Mouse (Mus musculus) hindbrain, embryonic 14.5 days (tissue): ENCODE measurements at regions not wholly inside any gene's neighbourhood (a gene's known extent, or its start where the extent isn't known, plus 50 kb on each side); places are given as distances from the start of the nearest gene placed in this dataset.

Source experiments
- ATAC-seq: fragments of 200-750 bp; cut with Nextera tagmentation; 2 replicates; pipeline ENCODE4 v1.8.0; 2017; ENCODE audit warnings: moderate number of reproducible peaks, mild to moderate bottlenecking, moderate TSS enrichment, moderate library complexity; ENCODE audit not compliant: low FRiP score
- DNase-seq: peaks from one replicate; pipeline ENCODE4 v3.0.0-alpha.2; 2015; ENCODE audit warnings: low spot score
- H3K27ac ChIP-seq: fragments of 300-500 bp; sonication (generic); 2 replicates; pipeline ENCODE4 v1.5.1; 2014; ENCODE audit warnings: mild to moderate bottlenecking, moderate library complexity
- H3K27me3 ChIP-seq: fragments of 300-500 bp; sonication (generic); 2 replicates; pipeline ENCODE4 v1.6.1; 2014; ENCODE audit warnings: mild to moderate bottlenecking, low read length, mixed read lengths; ENCODE audit not compliant: control insufficient read depth, insufficient read depth
- H3K36me3 ChIP-seq: fragments of 300-500 bp; sonication (generic); replicated peaks from 2 replicates; pipeline ENCODE4 v1.6.1; 2014; ENCODE audit not compliant: control insufficient read depth, insufficient read depth
- H3K4me1 ChIP-seq: fragments of 300-500 bp; sonication (generic); replicated peaks from 2 replicates; pipeline ENCODE4 v1.6.1; 2014; ENCODE audit warnings: antibody characterized with exemption, low read length, mixed read lengths; ENCODE audit not compliant: control insufficient read depth, insufficient read depth
- H3K4me2 ChIP-seq: fragments of 300-500 bp; sonication (generic); replicated peaks from 2 replicates; pipeline ENCODE4 v1.6.1; 2014; ENCODE audit warnings: mild to moderate bottlenecking, moderate library complexity
- H3K4me3 ChIP-seq: fragments of 300-500 bp; sonication (generic); replicated peaks from 2 replicates; pipeline ENCODE4 v1.5.1; 2014; ENCODE audit warnings: mild to moderate bottlenecking, low read length
- H3K9ac ChIP-seq: fragments of 300-500 bp; sonication (generic); 2 replicates; pipeline ENCODE4 v1.6.1; 2014
- H3K9me3 ChIP-seq: fragments of 300-500 bp; sonication (generic); 2 replicates; pipeline ENCODE4 v1.6.1; 2016; ENCODE audit warnings: low read length; ENCODE audit not compliant: control insufficient read depth
- WGBS: fragments of 180-500 bp; shearing (Covaris S2); extraction: QIAGEN DNeasy Blood & Tissue Kit; methylation state at CpG from one replicate; pipeline ENCODE4 v1.1.7; 2014; 5-methylcytosine and 5-hydroxymethylcytosine counted together

- 0 out of 2 replicates have a peak, but pooled peaks cover 11% of the 10 kb centered on the region for H3K4me1 ChIP-seq
- H3K9me3 ChIP-seq: no peaks in the 10 kb centered on the region
- no peak overlapping the region for H3K4me2 ChIP-seq
- no peak overlapping the region; the same call in 1 of the 2 replicates for H3K27ac ChIP-seq
- H3K9ac ChIP-seq: no peak overlapping the region
- no peak overlapping the region for H3K4me3 ChIP-seq
- 60% methylated on average over 5 of the region's 5 CpGs for WGBS
- H3K27me3 ChIP-seq: no peaks in the 10 kb centered on the region
- ATAC-seq: no peak
- no peaks in the 10 kb centered on the region for H3K36me3 ChIP-seq
- no peak for DNase-seq
Observed at GRCm38 (mm10) chr4:33664474-33664822, 259.9 kb upstream of the Cnr1 start.

DNA sequence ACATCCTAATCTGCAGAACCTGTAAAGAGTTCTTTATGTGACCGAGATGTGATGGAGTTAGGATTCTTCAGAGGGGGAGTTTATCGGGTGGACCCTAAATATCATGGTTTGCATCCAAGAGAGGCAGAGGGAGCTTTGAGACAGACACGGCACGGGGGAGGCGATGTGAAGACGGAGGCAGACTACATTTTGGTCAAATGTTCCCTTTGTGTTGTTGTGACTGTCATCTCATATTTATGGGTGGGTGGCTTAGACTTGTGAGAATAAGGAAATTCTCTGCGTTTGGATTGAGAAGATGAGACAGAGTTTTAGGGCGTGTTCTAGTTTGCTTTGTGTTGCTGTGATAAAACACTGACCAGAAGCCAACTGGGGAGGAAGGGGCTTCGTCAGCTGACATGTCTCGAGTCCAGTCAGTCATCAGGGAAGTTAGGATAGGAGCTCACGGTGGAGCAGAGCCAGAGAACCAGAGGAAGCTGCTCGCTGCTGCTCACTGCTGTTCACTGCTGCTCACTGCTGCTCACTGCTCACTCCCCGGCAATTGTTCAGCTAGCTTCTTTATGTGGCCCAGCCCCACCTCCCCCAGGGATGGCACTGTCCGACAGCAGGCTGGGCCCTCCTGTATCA is 259.0 kb upstream of the Cnr1 start:
- no peak for ATAC-seq
- 74% methylated on average over 14 of the region's 14 CpGs for WGBS
- no peak overlapping the region for H3K4me2 ChIP-seq
- H3K4me1 ChIP-seq: 0 out of 2 replicates have a peak, but pooled peaks cover 11% of the 10 kb centered on the region
- no peak overlapping the region for H3K4me3 ChIP-seq
- no peak overlapping the region for H3K9ac ChIP-seq
- no peaks in the 10 kb centered on the region for H3K27me3 ChIP-seq
- DNase-seq: no peak
- H3K27ac ChIP-seq: no peak overlapping the region
- H3K9me3 ChIP-seq: no peaks in the 10 kb centered on the region
- H3K36me3 ChIP-seq: no peaks in the 10 kb centered on the region

DNA sequence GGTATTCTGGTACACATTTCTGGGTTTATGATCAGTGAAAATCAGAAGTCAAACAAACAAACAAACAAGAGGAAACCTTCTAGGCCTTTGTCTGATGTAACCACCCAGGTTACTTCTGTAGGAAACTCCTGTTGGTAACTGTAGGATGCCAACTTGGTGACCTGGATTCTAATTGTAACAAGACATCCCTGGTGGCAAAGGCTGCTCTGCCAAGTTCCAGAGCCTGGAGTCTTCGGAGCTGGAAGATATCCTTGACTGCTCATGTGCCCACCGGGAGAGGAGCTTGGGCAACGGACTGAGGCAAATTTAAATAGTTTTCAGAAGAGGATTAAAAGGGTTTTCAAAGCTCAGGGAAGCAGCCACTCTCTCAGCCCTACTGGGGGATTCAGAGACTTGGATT is 256.0 kb upstream of the Cnr1 start:
- Histone ChIP-seq H3K9ac (no peak overlapping the region), H3K4me1 (0 out of 2 replicates have a peak, but pooled peaks cover 6% of the 10 kb centered on the region), H3K27ac (no peak overlapping the region), H3K9me3 (no peaks in the 10 kb centered on the region), H3K36me3 (no peaks in the 10 kb centered on the region), H3K27me3 (no peaks in the 10 kb centered on the region), H3K4me2 (no peak overlapping the region), H3K4me3 (no peak overlapping the region)
- whole genome bisulfite sequencing: 47% methylated on average over 3 of the region's 3 CpGs
- DNase-seq: no peak
- no peak for ATAC-seq

GRCm38 (mm10) chr4:33675044-33675443 is 249.3 kb upstream of the Cnr1 start:
- ATAC-seq (no peak), DNase-seq (no peak)
- Histone ChIP-seq H3K27me3 (no peaks in the 10 kb centered on the region), H3K9me3 (no peaks in the 10 kb centered on the region), H3K4me3 (no peak overlapping the region), H3K27ac (no peak overlapping the region), H3K4me2 (no peak overlapping the region), H3K9ac (no peak overlapping the region), H3K4me1 (no peaks in the 10 kb centered on the region), H3K36me3 (no peaks in the 10 kb centered on the region)
- WGBS: no CpG with 5 or more reads among the region's 5 CpGs

DNA sequence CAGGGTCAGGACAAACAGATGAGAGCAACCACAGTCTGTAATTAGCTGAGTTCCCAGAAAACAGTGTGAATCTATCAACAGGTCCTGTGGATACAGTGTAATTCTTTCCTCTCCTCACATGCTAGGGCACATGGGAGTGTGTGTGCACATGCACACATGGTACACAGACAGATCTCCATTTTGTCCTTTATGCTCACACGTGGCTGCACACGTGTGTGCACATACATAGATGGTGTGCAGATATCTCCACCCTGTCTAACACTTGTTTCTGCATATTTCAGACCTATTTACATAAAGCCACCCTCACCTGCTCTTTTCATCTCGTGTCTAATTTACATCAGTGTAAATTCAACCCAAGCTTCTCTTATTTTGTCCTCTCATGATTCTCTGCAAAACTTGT is 245.0 kb upstream of the Cnr1 start:
- WGBS: 86% methylated on average over 3 of the region's 3 CpGs
- DNase-seq (no peak), ATAC-seq (no peak)

DNA sequence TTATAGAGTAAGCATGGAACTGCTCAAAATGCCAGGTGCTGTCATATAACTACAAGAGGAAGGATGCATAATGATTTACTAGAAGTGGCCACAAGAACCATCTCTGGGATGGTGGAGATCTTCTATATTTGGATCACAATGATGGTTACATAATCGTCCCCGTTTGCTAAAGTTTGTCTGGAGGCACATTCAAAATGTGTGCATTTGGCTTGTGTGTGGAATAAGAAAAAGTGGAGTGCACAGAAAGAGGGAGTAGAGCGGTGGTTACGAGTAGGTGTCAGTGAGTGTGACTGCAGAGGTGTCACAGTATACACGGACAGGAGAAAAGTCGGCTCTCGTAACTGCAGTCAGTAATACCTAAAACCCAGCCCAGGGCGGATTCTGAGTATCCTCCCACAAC is 238.3 kb upstream of the Cnr1 start:
- WGBS: 80% methylated on average over 8 of the region's 8 CpGs
- no peak for ATAC-seq
- H3K27ac ChIP-seq: 0 out of 2 replicates have a peak overlapping the region, but pooled peaks have one; percentile 7

More for the DNA sequence above, 245.0 kb upstream of the Cnr1 start:
- Histone ChIP-seq H3K4me3 (no peak overlapping the region), H3K9ac (no peak overlapping the region), H3K27ac (no peak overlapping the region), H3K9me3 (no peaks in the 10 kb centered on the region), H3K36me3 (no peaks in the 10 kb centered on the region), H3K27me3 (no peaks in the 10 kb centered on the region), H3K4me1 (no peaks in the 10 kb centered on the region), H3K4me2 (no peak overlapping the region)

GRCm38 (mm10) chr4:33687434-33687833 is 237.0 kb upstream of the Cnr1 start:
- 35% methylated on average over 7 of the region's 7 CpGs for WGBS
- Histone ChIP-seq H3K9me3 (no peaks in the 10 kb centered on the region), H3K36me3 (no peaks in the 10 kb centered on the region), H3K4me1 (peaks cover 10% of the 10 kb centered on the region; the same call in 1 of the 2 replicates), H3K27ac (0 out of 2 replicates have a peak overlapping the region, but pooled peaks have one; percentile 9), H3K4me3 (no peak overlapping the region), H3K9ac (no peak overlapping the region), H3K4me2 (no peak overlapping the region), H3K27me3 (no peaks in the 10 kb centered on the region)
- ATAC-seq (no peak; the same call in 1 of the 2 replicates), DNase-seq (no peak)

More for the DNA sequence above, 238.3 kb upstream of the Cnr1 start:
- no peak overlapping the region for H3K9ac ChIP-seq
- peaks cover 10% of the 10 kb centered on the region; the same call in 1 of the 2 replicates for H3K4me1 ChIP-seq
- H3K36me3 ChIP-seq: no peaks in the 10 kb centered on the region
- no peaks in the 10 kb centered on the region for H3K27me3 ChIP-seq
- no peak overlapping the region for H3K4me2 ChIP-seq
- H3K4me3 ChIP-seq: no peak overlapping the region
- DNase-seq: no peak
- H3K9me3 ChIP-seq: no peaks in the 10 kb centered on the region

DNA sequence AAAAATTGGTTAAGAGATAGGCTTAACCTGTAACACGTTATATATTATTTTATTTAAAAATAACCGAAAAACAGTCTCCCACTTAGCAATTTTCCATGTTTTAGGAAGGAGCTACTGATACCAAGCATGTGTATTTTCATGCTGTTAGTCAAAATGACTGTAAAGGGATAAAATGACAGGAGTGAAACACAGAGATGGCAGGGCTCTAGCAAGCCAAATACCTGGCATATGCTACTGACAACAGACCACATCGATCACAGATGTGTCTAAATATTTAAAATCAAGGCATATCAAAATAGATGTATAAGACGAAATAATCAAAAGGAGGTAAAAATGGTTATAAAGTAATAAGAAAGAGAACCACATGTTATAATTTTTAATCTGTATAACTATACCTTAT is 231.0 kb upstream of the Cnr1 start:
- Histone ChIP-seq H3K27me3 (no peaks in the 10 kb centered on the region), H3K4me2 (no peak overlapping the region), H3K9me3 (no peaks in the 10 kb centered on the region), H3K27ac (no peak overlapping the region), H3K9ac (no peak overlapping the region), H3K4me1 (no peaks in the 10 kb centered on the region), H3K4me3 (no peak overlapping the region), H3K36me3 (no peaks in the 10 kb centered on the region)
- ATAC-seq (no peak), DNase-seq (no peak)
- WGBS: 89% methylated on average over 4 of the region's 4 CpGs

GRCm38 (mm10) chr4:33696969-33697368 is 227.4 kb upstream of the Cnr1 start:
- 78% methylated on average over 8 of the region's 8 CpGs for WGBS
- Histone ChIP-seq H3K4me1 (no peaks in the 10 kb centered on the region), H3K4me3 (no peak overlapping the region), H3K9me3 (no peaks in the 10 kb centered on the region), H3K27me3 (no peaks in the 10 kb centered on the region), H3K27ac (no peak overlapping the region), H3K9ac (no peak overlapping the region), H3K4me2 (no peak overlapping the region), H3K36me3 (no peaks in the 10 kb centered on the region)
- ATAC-seq (no peak), DNase-seq (no peak)
